Mouse (Mus musculus) embryonic fibroblast, embryonic 13.5 days (primary cell): ENCODE measurements around the gene Qpctl.

ENCODE experiments used
- CTCF ChIP-seq: IDR thresholded peaks from 2 replicates; pipeline ENCODE4 v1.5.1; 2011; ENCODE audit warnings: mild to moderate bottlenecking, control low read depth, low read length, moderate library complexity, borderline replicate concordance; ENCODE audit not compliant: insufficient read depth
- POLR2A ChIP-seq: IDR thresholded peaks from 2 replicates; pipeline ENCODE4 v1.6.1; 2011; ENCODE audit warnings: low read depth, mild to moderate bottlenecking, control low read depth, low read length, moderate library complexity

- TF ChIP-seq CTCF (peak; percentile 36; the same call in 1 of the 2 replicates), POLR2A (no peak)
These were observed 6.9 kb upstream of the Qpctl start for GRCm38 (mm10) chr7:19155825-19156475.
